Comparison of ENCODE assay signal across 7 mouse cellular contexts in the genomic region with DNA sequence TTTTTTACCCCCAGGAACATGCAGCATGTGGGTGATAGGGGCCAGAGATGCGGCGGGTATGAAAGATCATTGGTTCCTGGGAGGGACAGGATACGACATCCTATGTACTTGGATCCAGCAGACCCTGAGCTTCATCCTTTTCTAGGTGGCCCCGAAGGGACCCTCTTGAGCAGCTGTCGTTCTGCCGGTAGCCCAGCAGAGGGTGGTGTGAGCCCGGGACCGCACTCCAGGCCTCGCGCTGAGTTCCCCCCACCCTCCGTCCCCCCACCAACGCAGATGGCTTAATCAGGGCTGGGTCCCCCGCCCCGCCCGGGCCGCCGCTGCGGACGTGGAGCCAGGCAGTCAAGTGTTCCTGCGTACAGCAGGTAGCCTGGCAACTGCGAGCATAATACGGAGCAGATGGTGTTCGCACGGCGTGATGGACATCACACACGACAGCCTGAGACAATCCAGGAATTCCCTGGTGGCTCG. TPM values are rescaled to one million over a fixed set of nuclear protein-coding genes. Genes with fewer than 3 reads are reported as not detected.
DNase-seq lines count a peak whose midpoint lies in the region; ATAC-seq lines count a peak whose summit lies in the region.

No protein-coding gene starts in this region.

- H3K9me3 ChIP-seq in intestine, embryonic 16.5 days (ENCODE audit: control insufficient read depth, low read length) = no peaks in the 10 kb centered on the region
- no peaks in the 10 kb centered on the region for H3K9me3 ChIP-seq in midbrain, embryonic 10.5 days (replicated peaks)

- H3K27me3 ChIP-seq in intestine, embryonic 16.5 days (replicated peaks; ENCODE audit: control insufficient read depth, insufficient read depth, low read length) = no peaks in the 10 kb centered on the region
- no peaks in the 10 kb centered on the region for H3K27me3 ChIP-seq in midbrain, embryonic 10.5 days (ENCODE audit: low read depth, poor library complexity, severe bottlenecking)

- ATAC-seq in intestine, embryonic 16.5 days = peak; percentile 90

- DNase-seq in adrenal gland, postnatal 10 days = peak; percentile 83
- DNase-seq in embryo, embryonic 11.5 days (ENCODE audit: low read depth, low spot score) = peak; percentile 81
- DNase-seq in gastrocnemius, postnatal 4 days (ENCODE audit: low spot score in 2 of 2) = peak; percentile 57 to 66
- DNase-seq in left cerebral cortex, postnatal 25 days (ENCODE audit: low spot score in 2 of 2) = peak; percentile 74 to 75
- DNase-seq in midbrain, embryonic 10.5 days (ENCODE audit: low spot score) = peak; percentile 96
- peak; percentile 81 for DNase-seq in right cerebral cortex, postnatal 4 days

- H3K9ac ChIP-seq in intestine, embryonic 16.5 days (ENCODE audit: low read depth, low read length) = peak overlapping the region; percentile 66

- no peaks in the 10 kb centered on the region for H3K36me3 ChIP-seq in intestine, embryonic 16.5 days (ENCODE audit: control insufficient read depth, insufficient read depth, low read length)
- H3K36me3 ChIP-seq in midbrain, embryonic 10.5 days = peaks cover 9% of the 10 kb centered on the region

- H3K4me1 ChIP-seq in intestine, embryonic 16.5 days (ENCODE audit: control insufficient read depth, insufficient read depth, low read length) = peaks cover 22% of the 10 kb centered on the region
- H3K4me1 ChIP-seq in midbrain, embryonic 10.5 days = peaks cover 36% of the 10 kb centered on the region

- peak overlapping the region; percentile 47 for H3K4me3 ChIP-seq in intestine, embryonic 16.5 days (ENCODE audit: low read length)
- H3K4me3 ChIP-seq in midbrain, embryonic 10.5 days = peak overlapping the region; percentile 49

- intact Hi-C loops in left cerebral cortex, postnatal 25 days (cut with DNase I) = loop anchor here (2.0 to 5.0 kb wide), 6 partner anchors 186 to 541 kb away; no protein-coding TSS in a partner anchor

- peak overlapping the region; percentile 57 for H3K27ac ChIP-seq in intestine, embryonic 16.5 days (ENCODE audit: low read length)
- H3K27ac ChIP-seq in midbrain, embryonic 10.5 days (replicated peaks) = peak overlapping the region; percentile 97

- 1% methylated on average over 27 of the region's 27 CpGs for WGBS in intestine, embryonic 16.5 days
- WGBS in midbrain, embryonic 10.5 days = 1% methylated on average over 27 of the region's 27 CpGs

- H3K4me2 ChIP-seq in intestine, embryonic 16.5 days (ENCODE audit: low read depth, low read length) = peak overlapping the region; percentile 76

RNA-seq across cellular contexts. Expression of a gene that starts 41.2 kb away (rescaled TPM):
- total RNA-seq in adrenal gland, postnatal 10 days (2021) = 10 to 100 TPM; 45.3 to 46.4 TPM
- total RNA-seq in gastrocnemius, postnatal 4 days (2021) = 1 to 10 TPM; 2.0 to 2.2 TPM
- 49.8 and 61.7 TPM in 2 replicates for polyA plus RNA-seq in intestine, embryonic 16.5 days (2015; fragmentation: Nextera tagmentation; extraction: Ambion mirVana)
- not detected for total RNA-seq in left cerebral cortex, postnatal 25 days (2021)
- polyA plus RNA-seq in midbrain, embryonic 10.5 days (2016; fragmentation: Nextera tagmentation; extraction: Ambion mirVana) = 0.31 and 0.34 TPM in 2 replicates

Comparison
In these comparisons a context has a peak if more than half of its experiments do, and no peak if none do; other contexts are left out.
1. Peak in every context shown above with its lines: DNase-seq, ATAC-seq, H3K4me3 ChIP-seq and H3K27ac ChIP-seq.
2. RNA of a gene that starts 41.2 kb away (total RNA-seq): 45.3 to 46.4 TPM in adrenal gland, postnatal 10 days; 2.0 to 2.2 TPM in gastrocnemius, postnatal 4 days and not detected in left cerebral cortex, postnatal 25 days; every median in the first group is over 10 times any median in the second.